Mouse (Mus musculus) regulatory T cell (primary cell): ENCODE measurements around the gene Gfra1.

ENCODE experiments used
- in situ Hi-C: fragments of 300-600 bp; cut with MboI, MseI; formaldehyde crosslinking; loops from one replicate; pipeline ENCODE4 v1.15.1; 2025; ENCODE audit warnings: high pct_unique_total_duplicates

The Gfra1 gene

GRCm38 (mm10) chr19:58455496-58456061 lies at the start of gene Gfra1:
Gfra1 (minus strand) TSS chr19:58455909.
- in situ Hi-C loops = no loop called here

GRCm38 (mm10) chr19:58500049-58500448 lies 44.3 kb upstream of the Gfra1 start:
- in situ Hi-C loops = no loop called here

GRCm38 (mm10) chr19:58499420-58499966 lies 43.8 kb upstream of the Gfra1 start:
- in situ Hi-C loops = loop anchor here (25.0 kb wide), 1 partner anchor 1788 kb away; no protein-coding TSS in a partner anchor

GRCm38 (mm10) chr19:58497106-58497505 lies 41.4 kb upstream of the Gfra1 start:
- in situ Hi-C loops = loop anchor here (25.0 kb wide), 1 partner anchor 1790 kb away; no protein-coding TSS in a partner anchor

- in situ Hi-C loops = loop anchor here (25.0 kb wide), 1 partner anchor 1801 kb away; no protein-coding TSS in a partner anchor
These were observed 31.0 kb upstream of the Gfra1 start for GRCm38 (mm10) chr19:58486686-58487085.

GRCm38 (mm10) chr19:58482373-58482977 lies 26.8 kb upstream of the Gfra1 start:
- in situ Hi-C loops = loop anchor here (25.0 kb wide), 1 partner anchor 1805 kb away; no protein-coding TSS in a partner anchor

GRCm38 (mm10) chr19:58474251-58474650 lies 18.5 kb upstream of the Gfra1 start:
- in situ Hi-C loops = no loop called here

GRCm38 (mm10) chr19:58469421-58469820 lies 13.7 kb upstream of the Gfra1 start:
- in situ Hi-C loops = no loop called here

- in situ Hi-C loops = no loop called here
These were observed 12.6 kb upstream of the Gfra1 start for GRCm38 (mm10) chr19:58468331-58468730.

- in situ Hi-C loops = no loop called here
These were observed 8.0 kb upstream of the Gfra1 start for GRCm38 (mm10) chr19:58463755-58464154.

GRCm38 (mm10) chr19:58460361-58461022 lies 4.8 kb upstream of the Gfra1 start:
- in situ Hi-C loops = no loop called here

- in situ Hi-C loops = no loop called here
These were observed 867 bp upstream of the Gfra1 start for GRCm38 (mm10) chr19:58456491-58457061.

- in situ Hi-C loops = no loop called here
These were observed 631 bp downstream of the Gfra1 start for GRCm38 (mm10) chr19:58455061-58455495.

- in situ Hi-C loops = no loop called here
These were observed 1.2 kb downstream of the Gfra1 start for GRCm38 (mm10) chr19:58454261-58455060.

- in situ Hi-C loops = no loop called here
These were observed 2.1 kb downstream of the Gfra1 start for GRCm38 (mm10) chr19:58453581-58453980.

- in situ Hi-C loops = no loop called here
These were observed 2.7 kb downstream of the Gfra1 start for GRCm38 (mm10) chr19:58452941-58453551.

- in situ Hi-C loops = no loop called here
These were observed 3.4 kb downstream of the Gfra1 start for GRCm38 (mm10) chr19:58452178-58452819.

GRCm38 (mm10) chr19:58451323-58451722 lies 4.4 kb downstream of the Gfra1 start:
- in situ Hi-C loops = no loop called here

- in situ Hi-C loops = no loop called here
These were observed 5.0 kb downstream of the Gfra1 start for GRCm38 (mm10) chr19:58450716-58451115.
